ENCODE assay signal across 9 mouse cellular contexts in the genomic region with DNA sequence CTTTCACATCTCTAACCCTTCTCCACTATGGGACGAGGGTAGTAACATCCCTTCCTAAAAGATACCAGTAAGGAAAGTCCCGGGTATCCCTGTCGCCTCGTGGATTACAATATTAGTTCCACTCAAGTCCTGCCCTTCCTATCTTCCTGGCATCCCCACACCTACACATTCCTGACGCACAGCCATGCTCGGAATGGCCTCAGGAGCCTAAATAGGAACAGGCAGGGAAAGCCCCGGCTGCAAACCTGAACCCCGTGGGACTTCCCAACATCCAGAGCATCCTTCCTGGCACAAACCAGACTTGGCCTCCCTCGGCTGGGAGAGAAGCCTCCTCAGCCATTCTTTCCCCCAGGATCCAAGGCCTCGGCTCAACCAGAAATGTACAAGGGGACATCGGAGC. TPM values are rescaled to one million over a fixed set of nuclear protein-coding genes. Genes with fewer than 3 reads are reported as not detected.
DNase-seq lines count a peak whose midpoint lies in the region; ATAC-seq and TF ChIP-seq lines count a peak whose summit lies in the region.
"Had no signal": no experiment of that assay in that cellular context is flagged by ENCODE, and none has a peak within 500 bp of the region (broad histone marks: within the 10 kb centered on the region; RNA-seq: fewer than 3 reads in every experiment).

No protein-coding gene starts in this region.

- no peak overlapping the region for H3K4me2 ChIP-seq in forebrain, embryonic 15.5 days (replicated peaks)
- H3K4me2 ChIP-seq in forebrain, embryonic 13.5 days: no peak overlapping the region
- H3K4me2 ChIP-seq in lung, embryonic 15.5 days: peak overlapping the region; percentile 89
- peak overlapping the region; percentile 83 for H3K4me2 ChIP-seq in heart, embryonic 15.5 days
- H3K4me2 ChIP-seq in neural tube, embryonic 13.5 days: 0 out of 2 replicates have a peak overlapping the region, but pooled peaks have one; percentile 15

- H3K27me3 ChIP-seq in forebrain, embryonic 15.5 days: no peaks in the 10 kb centered on the region
- H3K27me3 ChIP-seq in forebrain, embryonic 13.5 days: no peaks in the 10 kb centered on the region
- H3K27me3 ChIP-seq in lung, embryonic 15.5 days: no peaks in the 10 kb centered on the region
- H3K27me3 ChIP-seq in heart, embryonic 15.5 days: no peaks in the 10 kb centered on the region
- H3K27me3 ChIP-seq in neural tube, embryonic 13.5 days: no peaks in the 10 kb centered on the region

- no peak overlapping the region for H3K9ac ChIP-seq in forebrain, embryonic 15.5 days (replicated peaks)
- no peak overlapping the region; the same call in 1 of the 2 replicates for H3K9ac ChIP-seq in forebrain, embryonic 13.5 days
- H3K9ac ChIP-seq in lung, embryonic 15.5 days: peak overlapping the region; percentile 18
- peak overlapping the region; percentile 55 for H3K9ac ChIP-seq in heart, embryonic 15.5 days
- H3K9ac ChIP-seq in neural tube, embryonic 13.5 days: peak overlapping the region; percentile 41

- DNase-seq in lung, adult 2 months: no peak
- DNase-seq in frontal cortex, postnatal 14 days (ENCODE audit: low spot score in 2 of 2): no peak
- DNase-seq in frontal cortex, adult 2 months (ENCODE audit: extremely low spot score in 1 of 2, low spot score in 1 of 2): no peak
- DNase-seq: thymus, adult 2 months had no signal

- no peak overlapping the region for H3K4me3 ChIP-seq in forebrain, embryonic 15.5 days
- H3K4me3 ChIP-seq in forebrain, embryonic 13.5 days: no peak overlapping the region
- H3K4me3 ChIP-seq in lung, embryonic 15.5 days: peak overlapping the region; percentile 12
- H3K4me3 ChIP-seq in lung, adult 2 months (replicated peaks; ENCODE audit: extremely low read depth, low read depth, low read length): no peak overlapping the region
- H3K4me3 ChIP-seq in heart, embryonic 15.5 days: peak overlapping the region; percentile 68
- no peak overlapping the region for H3K4me3 ChIP-seq in neural tube, embryonic 13.5 days

- no peak for TF ChIP-seq CTCF in lung, adult 2 months (IDR thresholded peaks at IDR 0.05; ENCODE audit: insufficient read depth, low read length)

- 0 out of 2 replicates have a peak overlapping the region, but pooled peaks have one; percentile 3 for H3K27ac ChIP-seq in forebrain, embryonic 15.5 days (replicated peaks)
- no peak overlapping the region for H3K27ac ChIP-seq in forebrain, embryonic 13.5 days
- H3K27ac ChIP-seq in lung, embryonic 15.5 days: peak overlapping the region; percentile 93
- peak overlapping the region; percentile 95 for H3K27ac ChIP-seq in heart, embryonic 15.5 days
- peak overlapping the region; percentile 38; the same call in 1 of the 2 replicates for H3K27ac ChIP-seq in neural tube, embryonic 13.5 days (replicated peaks)

- 81% methylated on average over 11 of the region's 11 CpGs for WGBS in forebrain, embryonic 15.5 days
- 79% methylated on average over 11 of the region's 11 CpGs for WGBS in forebrain, embryonic 13.5 days
- WGBS in lung, embryonic 15.5 days: 44% methylated on average over 11 of the region's 11 CpGs
- 39% methylated on average over 11 of the region's 11 CpGs for WGBS in lung, adult 2 months
- 32% methylated on average over 11 of the region's 11 CpGs for WGBS in heart, embryonic 15.5 days
- WGBS in neural tube, embryonic 13.5 days: 79% methylated on average over 11 of the region's 11 CpGs

- peaks cover 83% of the 10 kb centered on the region for H3K4me1 ChIP-seq in forebrain, embryonic 15.5 days
- H3K4me1 ChIP-seq in forebrain, embryonic 13.5 days: peaks cover 89% of the 10 kb centered on the region
- H3K4me1 ChIP-seq in lung, embryonic 15.5 days: peaks cover 88% of the 10 kb centered on the region
- H3K4me1 ChIP-seq in lung, adult 2 months (ENCODE audit: control insufficient read depth, insufficient read depth, low read length): peaks cover 65% of the 10 kb centered on the region
- H3K4me1 ChIP-seq in heart, embryonic 15.5 days (replicated peaks): peaks cover 95% of the 10 kb centered on the region
- H3K4me1 ChIP-seq in neural tube, embryonic 13.5 days (replicated peaks): peaks cover 89% of the 10 kb centered on the region

- peaks cover 3% of the 10 kb centered on the region; the same call in 1 of the 2 replicates for H3K36me3 ChIP-seq in forebrain, embryonic 15.5 days
- H3K36me3 ChIP-seq in forebrain, embryonic 13.5 days (ENCODE audit: poor library complexity, severe bottlenecking): peaks cover 27% of the 10 kb centered on the region; the same call in 1 of the 2 replicates
- no peaks in the 10 kb centered on the region for H3K36me3 ChIP-seq in lung, embryonic 15.5 days
- no peaks in the 10 kb centered on the region for H3K36me3 ChIP-seq in heart, embryonic 15.5 days
- peaks cover 20% of the 10 kb centered on the region for H3K36me3 ChIP-seq in neural tube, embryonic 13.5 days

- no peak for ATAC-seq in forebrain, embryonic 15.5 days (replicated peaks)
- ATAC-seq in forebrain, embryonic 13.5 days: no peak
- ATAC-seq in lung, embryonic 15.5 days (ENCODE audit: borderline replicate concordance, extremely low read depth, low FRiP score, low TSS enrichment): no peak
- no peak for ATAC-seq in heart, embryonic 15.5 days (replicated peaks; ENCODE audit: insufficient number of reproducible peaks, insufficient read depth, low FRiP score, low read depth)
- ATAC-seq in neural tube, embryonic 13.5 days (ENCODE audit: low read depth): no peak

- no peak for TF ChIP-seq POLR2A in lung, adult 2 months (IDR thresholded peaks at IDR 0.05; ENCODE audit: borderline replicate concordance, extremely low read depth, low read depth, low read length)

- H3K9me3 ChIP-seq in forebrain, embryonic 15.5 days: no peaks in the 10 kb centered on the region
- H3K9me3 ChIP-seq in forebrain, embryonic 13.5 days (replicated peaks): no peaks in the 10 kb centered on the region
- H3K9me3 ChIP-seq in lung, embryonic 15.5 days: no peaks in the 10 kb centered on the region
- H3K9me3 ChIP-seq in heart, embryonic 15.5 days (replicated peaks): no peaks in the 10 kb centered on the region
- H3K9me3 ChIP-seq in neural tube, embryonic 13.5 days: no peaks in the 10 kb centered on the region

RNA-seq across cellular contexts. Expression of a gene that starts 14.5 kb away (rescaled TPM):
- 127 and 129 TPM in 2 replicates for polyA plus RNA-seq in forebrain, embryonic 15.5 days (2015; fragmentation: Nextera tagmentation; extraction: Ambion mirVana)
- polyA plus RNA-seq in forebrain, embryonic 13.5 days (2015; fragmentation: Nextera tagmentation; extraction: Ambion mirVana): 88.2 TPM in 2 replicates
- 71.3 and 76.7 TPM in 2 replicates for polyA plus RNA-seq in lung, embryonic 15.5 days (2015; fragmentation: Nextera tagmentation; extraction: Ambion mirVana)
- polyA plus RNA-seq in lung, adult 2 months (2012; rRNA removed): 140 and 160 TPM in 2 replicates
- 76.7 and 86.8 TPM in 2 replicates for polyA plus RNA-seq in heart, embryonic 15.5 days (2015; fragmentation: Nextera tagmentation; extraction: Ambion mirVana)
- polyA plus RNA-seq in neural tube, embryonic 13.5 days (2015; fragmentation: Nextera tagmentation; extraction: Ambion mirVana): 84.4 and 88.7 TPM in 2 replicates
- polyA plus RNA-seq in frontal cortex, adult 2 months (2012; rRNA removed): 256 and 323 TPM in 2 replicates

RNA-seq across cellular contexts. Expression of a gene that starts 26.1 kb away (rescaled TPM):
- 21.5 and 23.7 TPM in 2 replicates for polyA plus RNA-seq in forebrain, embryonic 15.5 days (2015; fragmentation: Nextera tagmentation; extraction: Ambion mirVana)
- polyA plus RNA-seq in forebrain, embryonic 13.5 days (2015; fragmentation: Nextera tagmentation; extraction: Ambion mirVana): 21.5 and 25.6 TPM in 2 replicates
- polyA plus RNA-seq in lung, embryonic 15.5 days (2015; fragmentation: Nextera tagmentation; extraction: Ambion mirVana): 31.5 and 33.3 TPM in 2 replicates
- polyA plus RNA-seq in lung, adult 2 months (2012; rRNA removed): 74.4 and 82.5 TPM in 2 replicates
- polyA plus RNA-seq in heart, embryonic 15.5 days (2015; fragmentation: Nextera tagmentation; extraction: Ambion mirVana): 20.9 and 23.3 TPM in 2 replicates
- 29.1 and 31.6 TPM in 2 replicates for polyA plus RNA-seq in neural tube, embryonic 13.5 days (2015; fragmentation: Nextera tagmentation; extraction: Ambion mirVana)
- 87.5 and 91.4 TPM in 2 replicates for polyA plus RNA-seq in frontal cortex, adult 2 months (2012; rRNA removed)

RNA-seq across cellular contexts. Expression of a gene that starts 30.4 kb away (rescaled TPM):
- 114 and 118 TPM in 2 replicates for polyA plus RNA-seq in forebrain, embryonic 15.5 days (2015; fragmentation: Nextera tagmentation; extraction: Ambion mirVana)
- polyA plus RNA-seq in forebrain, embryonic 13.5 days (2015; fragmentation: Nextera tagmentation; extraction: Ambion mirVana): 155 and 158 TPM in 2 replicates
- polyA plus RNA-seq in lung, embryonic 15.5 days (2015; fragmentation: Nextera tagmentation; extraction: Ambion mirVana): 112 and 136 TPM in 2 replicates
- polyA plus RNA-seq in lung, adult 2 months (2012; rRNA removed): 20.8 and 30.6 TPM in 2 replicates
- polyA plus RNA-seq in heart, embryonic 15.5 days (2015; fragmentation: Nextera tagmentation; extraction: Ambion mirVana): 74.6 and 83.4 TPM in 2 replicates
- polyA plus RNA-seq in neural tube, embryonic 13.5 days (2015; fragmentation: Nextera tagmentation; extraction: Ambion mirVana): 112 and 116 TPM in 2 replicates
- 32.9 and 35.5 TPM in 2 replicates for polyA plus RNA-seq in frontal cortex, adult 2 months (2012; rRNA removed)

RNA-seq across cellular contexts. Expression of a gene that starts 33.2 kb away (rescaled TPM):
- polyA plus RNA-seq in forebrain, embryonic 15.5 days (2015; fragmentation: Nextera tagmentation; extraction: Ambion mirVana): 5.6 and 7.0 TPM in 2 replicates
- polyA plus RNA-seq in forebrain, embryonic 13.5 days (2015; fragmentation: Nextera tagmentation; extraction: Ambion mirVana): 11.0 and 13.7 TPM in 2 replicates
- polyA plus RNA-seq in lung, embryonic 15.5 days (2015; fragmentation: Nextera tagmentation; extraction: Ambion mirVana): 19.9 and 20.4 TPM in 2 replicates
- polyA plus RNA-seq in lung, adult 2 months (2012; rRNA removed): 0.65 and 0.68 TPM in 2 replicates
- 8.3 and 12.7 TPM in 2 replicates for polyA plus RNA-seq in heart, embryonic 15.5 days (2015; fragmentation: Nextera tagmentation; extraction: Ambion mirVana)
- 1.9 and 3.7 TPM in 2 replicates for polyA plus RNA-seq in neural tube, embryonic 13.5 days (2015; fragmentation: Nextera tagmentation; extraction: Ambion mirVana)
- polyA plus RNA-seq in frontal cortex, adult 2 months (2012; rRNA removed): 1.2 and 1.9 TPM in 2 replicates

RNA-seq across cellular contexts. Expression of a gene that starts 53.0 kb away (rescaled TPM):
- not detected in 2 replicates for polyA plus RNA-seq in forebrain, embryonic 15.5 days (2015; fragmentation: Nextera tagmentation; extraction: Ambion mirVana)
- not detected in 2 replicates for polyA plus RNA-seq in forebrain, embryonic 13.5 days (2015; fragmentation: Nextera tagmentation; extraction: Ambion mirVana)
- polyA plus RNA-seq in lung, embryonic 15.5 days (2015; fragmentation: Nextera tagmentation; extraction: Ambion mirVana): 0.09 and 0.10 TPM in 2 replicates
- polyA plus RNA-seq in lung, adult 2 months (2012; rRNA removed): 0.15 and 1.8 TPM in 2 replicates
- polyA plus RNA-seq in heart, embryonic 15.5 days (2015; fragmentation: Nextera tagmentation; extraction: Ambion mirVana): 0.05 and 0.06 TPM in 2 replicates
- polyA plus RNA-seq in neural tube, embryonic 13.5 days (2015; fragmentation: Nextera tagmentation; extraction: Ambion mirVana): not detected in 2 replicates
- 2.3 and 2.7 TPM in 2 replicates for polyA plus RNA-seq in frontal cortex, adult 2 months (2012; rRNA removed)

Comparison
In these comparisons a context has a peak if more than half of its experiments do, and no peak if none do; other contexts are left out.
1. H3K4me3 ChIP-seq: peak in lung, embryonic 15.5 days (single experiment) and heart, embryonic 15.5 days (single experiment); none in forebrain, embryonic 15.5 days (single experiment), forebrain, embryonic 13.5 days (single experiment), lung, adult 2 months (single experiment) and neural tube, embryonic 13.5 days (single experiment).
2. H3K4me2 ChIP-seq: peak in lung, embryonic 15.5 days (single experiment), heart, embryonic 15.5 days (single experiment) and neural tube, embryonic 13.5 days (single experiment); none in forebrain, embryonic 15.5 days (single experiment) and forebrain, embryonic 13.5 days (single experiment).
3. H3K9ac ChIP-seq: peak in lung, embryonic 15.5 days (single experiment), heart, embryonic 15.5 days (single experiment) and neural tube, embryonic 13.5 days (single experiment); none in forebrain, embryonic 15.5 days (single experiment) and forebrain, embryonic 13.5 days (single experiment).